In the genomic region with DNA sequence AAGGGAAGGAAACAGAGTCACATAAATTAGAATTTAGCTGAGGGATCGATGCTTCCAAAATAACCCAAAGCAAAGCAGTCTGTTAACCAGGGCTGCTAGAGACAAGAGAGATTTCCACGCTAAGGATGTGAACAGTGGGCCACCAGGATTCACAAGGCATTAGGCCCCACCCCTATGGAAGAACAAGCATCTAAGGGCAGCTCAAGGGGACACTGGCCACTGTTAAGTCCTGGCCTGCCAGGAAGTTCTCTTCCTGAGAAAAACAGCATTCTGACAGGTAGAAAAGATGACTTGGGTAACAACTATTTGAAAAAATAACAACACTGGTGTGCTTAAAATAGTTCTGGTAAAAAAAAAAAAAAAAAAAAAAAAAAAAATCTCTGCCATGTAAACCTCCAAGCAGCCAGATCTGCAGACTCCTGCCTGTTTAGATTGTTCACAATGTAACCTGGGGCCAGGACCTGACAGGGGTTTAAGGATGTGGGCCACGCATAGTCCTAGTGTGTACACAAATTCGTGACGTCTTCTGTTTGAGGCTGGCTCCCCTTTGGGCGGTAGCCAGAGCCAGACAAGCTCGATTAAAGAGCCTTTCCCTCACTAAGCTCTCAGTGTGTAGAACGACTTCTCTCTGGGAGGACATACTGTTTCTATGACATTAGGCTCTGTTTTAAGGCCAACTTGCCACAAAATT, we compare ENCODE assay signal across 1 mouse cellular context.
TF ChIP-seq lines count a peak whose summit lies in the region.

No protein-coding gene starts in this region.

TF ChIP-seq in CH12.LX, 34 proteins besides CTCF, POLR2A, EP300 and RAD21 (continued from another document):
- TF ChIP-seq CHD2 (IDR thresholded peaks at IDR 0.05; ENCODE audit: low read length), result no peak
- peak; percentile 51; the same call in 1 of the 2 replicates for TF ChIP-seq ZNF384 (IDR thresholded peaks at IDR 0.05; ENCODE audit: low read depth, low read length)
- TF ChIP-seq IRF4 (IDR thresholded peaks at IDR 0.05; ENCODE audit: low read depth, low read length), result no peak
- no peak for TF ChIP-seq ZMIZ1 (IDR thresholded peaks at IDR 0.05; ENCODE audit: low read depth, low read length)
- TF ChIP-seq MAFK (IDR thresholded peaks at IDR 0.05; ENCODE audit: insufficient replicate concordance, low read length), result no peak
